ENCODE assay signal across 10 mouse cellular contexts in the genomic region with DNA sequence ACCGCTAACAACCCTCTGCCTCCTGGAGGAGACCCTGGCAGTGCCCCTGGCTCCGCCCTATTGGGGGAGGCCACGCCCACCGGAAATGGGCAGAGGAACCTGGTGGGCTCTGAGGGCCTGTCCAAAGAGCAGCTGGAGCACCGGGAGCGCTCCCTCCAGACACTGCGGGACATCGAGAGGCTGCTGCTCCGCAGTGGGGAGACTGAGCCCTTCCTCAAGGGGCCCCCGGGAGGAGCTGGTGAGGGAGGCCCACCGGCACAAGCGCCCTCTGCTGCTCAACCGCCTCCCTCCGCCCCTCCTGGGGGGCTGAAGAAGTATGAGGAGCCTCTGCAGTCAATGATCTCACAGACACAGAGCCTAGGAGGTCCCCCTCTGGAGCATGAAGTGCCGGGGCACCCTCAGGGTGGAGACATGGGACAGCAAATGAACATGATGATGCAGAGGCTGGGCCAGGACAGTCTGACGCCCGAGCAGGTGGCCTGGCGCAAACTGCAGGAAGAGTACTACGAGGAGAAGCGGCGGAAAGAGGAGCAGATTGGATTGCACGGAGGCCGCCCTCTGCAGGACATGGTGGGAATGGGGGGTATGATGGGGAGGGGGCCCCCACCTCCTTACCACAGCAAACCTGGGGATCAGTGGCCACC. TPM values are rescaled to one million over a fixed set of nuclear protein-coding genes. Genes with fewer than 3 reads are reported as not detected.
A peak's percentile ranks its signal among the peaks of the same experiment; 100 is the strongest.
DNase-seq lines count a peak whose midpoint lies in the region; ATAC-seq and TF ChIP-seq lines count a peak whose summit lies in the region.
"Had no signal": no experiment of that assay in that cellular context is flagged by ENCODE, and none has a peak within 500 bp of the region (broad histone marks: within the 10 kb centered on the region; RNA-seq: fewer than 3 reads in every experiment).

No protein-coding gene starts in this region.

- ATAC-seq in lung, embryonic 16.5 days (ENCODE audit: low read depth) = peak; percentile 0; the same call in 1 of the 2 replicates
- ATAC-seq in liver, postnatal 0 days = no peak

- H3K9ac ChIP-seq in lung, embryonic 16.5 days (ENCODE audit: low read length) = no peak overlapping the region
- no peak overlapping the region for H3K9ac ChIP-seq in liver, postnatal 0 days (replicated peaks)

- H3K27ac ChIP-seq in heart, embryonic 10.5 days = 0 out of 2 replicates have a peak overlapping the region, but pooled peaks have one; percentile 36
- H3K27ac ChIP-seq in lung, embryonic 16.5 days (ENCODE audit: low read length) = no peak overlapping the region
- no peak overlapping the region for H3K27ac ChIP-seq in liver, postnatal 0 days (ENCODE audit: low read depth)

- DNase-seq in heart, embryonic 10.5 days (ENCODE audit: low spot score) = no peak
- DNase-seq in heart, adult 8-10 months (ENCODE audit: low spot score) = no peak
- no peak for DNase-seq in lung, postnatal 14 days
- DNase-seq in cerebellum, adult 8-10 months = peak; percentile 41
- DNase-seq in liver, postnatal 0 days = no peak
- no peak for DNase-seq in urinary bladder, postnatal 10 days (ENCODE audit: low spot score)
- DNase-seq in kidney, adult 18-20 months = no peak

- no peaks in the 10 kb centered on the region for H3K9me3 ChIP-seq in heart, embryonic 10.5 days
- no peaks in the 10 kb centered on the region for H3K9me3 ChIP-seq in lung, embryonic 16.5 days (ENCODE audit: control insufficient read depth, low read length)
- H3K9me3 ChIP-seq in liver, postnatal 0 days (ENCODE audit: low read length) = no peaks in the 10 kb centered on the region

- TF ChIP-seq CTCF in liver, postnatal 0 days (IDR thresholded peaks at IDR 0.05; ENCODE audit: low read depth) = peak; percentile 12; the same call in 1 of the 2 replicates

- 59% methylated on average over 23 of the region's 23 CpGs for WGBS in heart, embryonic 10.5 days
- WGBS in lung, embryonic 16.5 days = 52% methylated on average over 23 of the region's 23 CpGs
- 55% methylated on average over 23 of the region's 23 CpGs for WGBS in liver, postnatal 0 days (ENCODE audit: insufficient replicate concordance)

- H3K27me3 ChIP-seq in heart, embryonic 10.5 days (ENCODE audit: insufficient read depth, poor library complexity, severe bottlenecking) = peaks cover 6% of the 10 kb centered on the region; the same call in 1 of the 2 replicates
- no peaks in the 10 kb centered on the region for H3K27me3 ChIP-seq in lung, embryonic 16.5 days (ENCODE audit: control insufficient read depth, insufficient read depth, low read depth, low read length)
- H3K27me3 ChIP-seq in liver, postnatal 0 days (ENCODE audit: insufficient read depth, low read length) = no peaks in the 10 kb centered on the region

- peaks cover 68% of the 10 kb centered on the region for H3K36me3 ChIP-seq in heart, embryonic 10.5 days
- H3K36me3 ChIP-seq in lung, embryonic 16.5 days (ENCODE audit: control insufficient read depth, insufficient read depth, low read length) = peaks cover 40% of the 10 kb centered on the region
- peaks cover 14% of the 10 kb centered on the region for H3K36me3 ChIP-seq in liver, postnatal 0 days (replicated peaks; ENCODE audit: insufficient read depth, low read length)

- peak overlapping the region; percentile 2; the same call in 1 of the 2 replicates for H3K4me3 ChIP-seq in heart, embryonic 10.5 days
- no peak overlapping the region for H3K4me3 ChIP-seq in lung, embryonic 16.5 days (ENCODE audit: low read length)
- H3K4me3 ChIP-seq in liver, postnatal 0 days (ENCODE audit: low read depth, low read length) = no peak overlapping the region

- no peak for TF ChIP-seq EP300 in liver, postnatal 0 days (IDR thresholded peaks at IDR 0.05; ENCODE audit: low read depth)

- H3K4me1 ChIP-seq in heart, embryonic 10.5 days = peaks cover 47% of the 10 kb centered on the region
- H3K4me1 ChIP-seq in lung, embryonic 16.5 days (replicated peaks; ENCODE audit: control insufficient read depth, insufficient read depth, low read length) = peaks cover 35% of the 10 kb centered on the region
- H3K4me1 ChIP-seq in liver, postnatal 0 days (ENCODE audit: insufficient read depth) = peaks cover 14% of the 10 kb centered on the region

- H3K4me2 ChIP-seq in lung, embryonic 16.5 days (ENCODE audit: low read depth, low read length) = no peak overlapping the region
- no peak overlapping the region for H3K4me2 ChIP-seq in liver, postnatal 0 days (ENCODE audit: low read depth, low read length)

RNA-seq across cellular contexts. Expression of a gene that starts 23.3 kb away (rescaled TPM):
- 7.6 and 9.6 TPM in 2 replicates for polyA plus RNA-seq in heart, embryonic 10.5 days (2016; fragmentation: Nextera tagmentation; extraction: Ambion mirVana)
- 10 to 100 TPM; 51.6 to 56.9 (median 53.9) TPM for total RNA-seq in heart, adult 8-10 months (2022)
- polyA plus RNA-seq in lung, embryonic 16.5 days (2015; fragmentation: Nextera tagmentation; extraction: Ambion mirVana) = 14.1 and 16.1 TPM in 2 replicates
- 2.0 and 2.2 TPM in 2 replicates for polyA plus RNA-seq in liver, postnatal 0 days (2015; fragmentation: Nextera tagmentation; extraction: Ambion mirVana)

RNA-seq across cellular contexts. Expression of a gene that starts 51.2 kb away (rescaled TPM):
- polyA plus RNA-seq in heart, embryonic 10.5 days (2016; fragmentation: Nextera tagmentation; extraction: Ambion mirVana) = 0.26 TPM in 1 of 2 replicates, not detected in the other
- total RNA-seq in heart, adult 8-10 months (2022) = under 1 TPM in 2 of 4 experiments, not detected in 2; 0.26 to 0.28 TPM
- 1.8 and 2.0 TPM in 2 replicates for polyA plus RNA-seq in lung, embryonic 16.5 days (2015; fragmentation: Nextera tagmentation; extraction: Ambion mirVana)
- polyA plus RNA-seq in liver, postnatal 0 days (2015; fragmentation: Nextera tagmentation; extraction: Ambion mirVana) = not detected in 2 replicates
- total RNA-seq: layer of hippocampus, adult 8-10 months had no signal

RNA-seq across cellular contexts. Expression of a gene that starts 55.7 kb away (rescaled TPM):
- not detected in 2 replicates for polyA plus RNA-seq in heart, embryonic 10.5 days (2016; fragmentation: Nextera tagmentation; extraction: Ambion mirVana)
- total RNA-seq in heart, adult 8-10 months (2022) = under 1 TPM in 3 of 4 experiments, not detected in 1; 0.11 to 0.72 (median 0.14) TPM
- polyA plus RNA-seq in lung, embryonic 16.5 days (2015; fragmentation: Nextera tagmentation; extraction: Ambion mirVana) = 0.08 and 0.29 TPM in 2 replicates
- 0.32 and 0.55 TPM in 2 replicates for polyA plus RNA-seq in liver, postnatal 0 days (2015; fragmentation: Nextera tagmentation; extraction: Ambion mirVana)
- total RNA-seq: gastrocnemius, adult 8-10 months; layer of hippocampus, adult 8-10 months had no signal
